Mouse (Mus musculus): Measurements from ENCODE around the gene Kcnmb4. TPM values are rescaled to one million over a fixed set of nuclear protein-coding genes. Genes with fewer than 3 reads are reported as not detected.
A peak's percentile ranks its signal among the peaks of the same experiment; 100 is the strongest.

Kcnmb4 gene
- total RNA-seq (2012; rRNA removed) (1.1 TPM in 2 replicates), total RNA-seq (2014; rRNA removed) (1.0 and 1.8 TPM in 2 replicates), polyA plus RNA-seq (2012; ENCODE audit: insufficient read length, low read depth) (0.80 and 1.2 TPM in 2 replicates)

DNA sequence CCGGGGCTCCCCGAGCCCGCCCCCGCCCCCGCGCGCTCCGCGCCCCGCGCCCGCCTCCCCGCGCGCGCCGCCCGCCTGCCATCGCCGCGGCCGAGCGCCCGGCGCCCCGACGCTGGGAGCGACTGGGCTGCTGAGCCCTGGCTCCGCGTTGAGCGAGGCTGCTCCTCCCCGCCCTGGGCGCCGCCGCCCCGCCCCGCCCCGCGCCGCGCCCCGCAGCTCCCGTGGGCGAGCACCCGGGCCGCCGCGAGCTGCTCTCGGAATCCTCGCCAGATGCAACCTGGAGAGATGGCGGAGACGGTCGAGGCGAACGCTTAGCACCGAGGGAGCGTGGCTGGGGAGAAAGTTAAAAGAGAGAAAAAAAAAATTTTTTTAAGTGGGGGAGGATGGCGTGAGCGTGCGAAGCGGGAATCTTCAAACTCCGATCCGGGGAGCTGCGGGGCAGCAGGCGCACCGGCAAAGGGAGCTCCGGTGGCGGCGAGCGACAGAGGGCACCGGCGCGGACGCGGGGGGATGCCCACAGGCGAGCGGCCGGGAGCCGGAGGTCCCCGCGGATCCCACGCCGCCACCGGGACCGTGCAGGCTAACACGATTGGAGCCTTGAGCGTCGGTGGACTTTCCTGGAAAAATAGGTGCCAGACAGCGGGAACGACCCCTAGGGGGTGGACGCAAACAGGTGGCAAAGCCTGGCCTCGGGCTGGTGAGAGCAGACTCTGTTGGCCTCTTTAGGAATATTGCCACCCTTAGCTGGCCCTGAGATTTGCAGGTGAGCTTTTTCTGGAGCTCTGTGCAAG lies at the start of gene Kcnmb4:
Kcnmb4 (minus strand) TSS at position 120 of the 791 bp plus-strand sequence.
- peaks cover 5 to 34% of the 10 kb centered on the region in 2 experiments; a peak in 3 of 4 replicates for H3K4me1 ChIP-seq (ENCODE audit: control insufficient read depth in 1 of 2, insufficient read depth in 2 of 2)
- H3K9me3 ChIP-seq (replicated peaks; ENCODE audit: low read length), result peaks cover 6% of the 10 kb centered on the region
- TF ChIP-seq E2F4 (IDR thresholded peaks at IDR 0.05; ENCODE audit: insufficient replicate concordance, low read depth, low read length) (no peak), HCFC1 (IDR thresholded peaks at IDR 0.05; ENCODE audit: low read depth, low read length) (no peak), CTCF (conservative IDR thresholded peaks at IDR 0.05 in 1 of 2, IDR thresholded peaks at IDR 0.05 in 1 of 2; ENCODE audit: low read depth in 2 of 2, low read length in 2 of 2) (peak in 1 of 2 experiments; percentile 28; a peak in 2 of 4 replicates), ZNF384 (IDR thresholded peaks at IDR 0.05; ENCODE audit: low read depth, low read length) (0 out of 2 replicates have a peak, but pooled peaks have one; percentile 27)
- no peaks in the 10 kb centered on the region for H3K36me3 ChIP-seq (replicated peaks in 1 of 2; ENCODE audit: control insufficient read depth in 1 of 2, insufficient read depth in 1 of 2, low read length in 1 of 2)
- peak within 1 kb of the TSS; percentile 82 for H3K4me2 ChIP-seq (ENCODE audit: insufficient read depth, low read depth, poor library complexity, severe bottlenecking)
- H3K27ac ChIP-seq (ENCODE audit: insufficient read depth, low read depth), result no peak within 1 kb of the TSS
- in situ Hi-C loops (cut with MboI; ENCODE audit: low pct_ligation_motif_present, low pct_unique_long_range_greater_than_20kb, low sequenced_read_pairs) (loop anchor here (25.0 kb wide), 2 partner anchors 137 to 363 kb away; no protein-coding TSS in a partner anchor), dilution Hi-C loops (cut with MboI; ENCODE audit: extremely low pct_ligation_motif_present, extremely low pct_unique_long_range_greater_than_20kb, low sequenced_read_pairs) (no loop called here)
- peak within 1 kb of the TSS; percentile 68 for H3K9ac ChIP-seq (ENCODE audit: insufficient read depth, low read depth)
- H3K27me3 ChIP-seq (replicated peaks), result peaks cover 11% of the 10 kb centered on the region
- peak within 1 kb of the TSS; percentile 57 to 68 (median 65) for H3K4me3 ChIP-seq (replicated peaks in 1 of 3; ENCODE audit: low read depth in 2 of 3, low read length in 2 of 3, poor library complexity in 1 of 3)
- DNase-seq (ENCODE audit: extremely low read depth), result no peak
- H3K79me2 ChIP-seq (replicated peaks; ENCODE audit: control insufficient read depth, extremely low read depth, insufficient read depth, poor library complexity, severe bottlenecking), result no peaks in the 10 kb centered on the region

DNA sequence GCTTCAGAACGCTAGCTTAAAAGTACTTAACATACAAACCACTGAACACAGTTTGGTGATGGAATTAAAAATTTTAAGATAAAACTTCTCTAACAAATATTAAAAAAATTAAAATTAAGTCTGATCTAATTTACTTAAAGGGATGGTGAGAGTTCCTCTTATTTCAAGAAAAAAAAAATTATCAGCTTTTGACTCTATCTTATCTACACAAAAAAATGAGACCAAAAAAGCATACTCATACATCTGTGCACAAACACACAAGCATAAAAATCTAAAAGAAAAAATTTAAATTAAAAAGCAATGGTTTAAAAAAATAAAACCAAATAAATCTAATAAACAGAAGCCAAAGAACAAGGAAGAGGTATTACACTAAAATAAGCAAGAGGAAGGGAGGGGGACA lies 45.9 kb upstream of the Kcnmb4 start:
- no peak overlapping the region for H3K4me3 ChIP-seq (replicated peaks in 1 of 3; ENCODE audit: low read depth in 2 of 3, low read length in 2 of 3, poor library complexity in 1 of 3)
- no peak overlapping the region for H3K4me2 ChIP-seq (ENCODE audit: insufficient read depth, low read depth, poor library complexity, severe bottlenecking)
- peaks cover 0 to 22% of the 10 kb centered on the region in 2 experiments for H3K36me3 ChIP-seq (replicated peaks in 1 of 2; ENCODE audit: control insufficient read depth in 1 of 2, insufficient read depth in 1 of 2, low read length in 1 of 2)
- dilution Hi-C loops (cut with MboI; ENCODE audit: extremely low pct_ligation_motif_present, extremely low pct_unique_long_range_greater_than_20kb, low sequenced_read_pairs) (no loop called here), in situ Hi-C loops (cut with MboI; ENCODE audit: low pct_ligation_motif_present, low pct_unique_long_range_greater_than_20kb, low sequenced_read_pairs) (no loop called here)
- no peaks in the 10 kb centered on the region for H3K9me3 ChIP-seq (replicated peaks; ENCODE audit: low read length)
- no peak for DNase-seq (ENCODE audit: extremely low read depth)
- no peaks in the 10 kb centered on the region; the same call in none of the 2 replicates for H3K79me2 ChIP-seq (replicated peaks; ENCODE audit: control insufficient read depth, extremely low read depth, insufficient read depth, poor library complexity, severe bottlenecking)
- TF ChIP-seq RCOR1 (conservative IDR thresholded peaks at IDR 0.05; ENCODE audit: low read depth, low read length) (no peak), GABPA (IDR thresholded peaks at IDR 0.05; ENCODE audit: insufficient replicate concordance, low read depth, low read length) (no peak), SIN3A (IDR thresholded peaks at IDR 0.05; ENCODE audit: low read length) (no peak)
- H3K27ac ChIP-seq (ENCODE audit: insufficient read depth, low read depth), result no peak overlapping the region
- peaks cover 0 to 3% of the 10 kb centered on the region in 2 experiments; a peak in 1 of 4 replicates for H3K4me1 ChIP-seq (ENCODE audit: control insufficient read depth in 1 of 2, insufficient read depth in 2 of 2)
- no peaks in the 10 kb centered on the region for H3K27me3 ChIP-seq (replicated peaks)
- no peak overlapping the region for H3K9ac ChIP-seq (ENCODE audit: insufficient read depth, low read depth)

DNA sequence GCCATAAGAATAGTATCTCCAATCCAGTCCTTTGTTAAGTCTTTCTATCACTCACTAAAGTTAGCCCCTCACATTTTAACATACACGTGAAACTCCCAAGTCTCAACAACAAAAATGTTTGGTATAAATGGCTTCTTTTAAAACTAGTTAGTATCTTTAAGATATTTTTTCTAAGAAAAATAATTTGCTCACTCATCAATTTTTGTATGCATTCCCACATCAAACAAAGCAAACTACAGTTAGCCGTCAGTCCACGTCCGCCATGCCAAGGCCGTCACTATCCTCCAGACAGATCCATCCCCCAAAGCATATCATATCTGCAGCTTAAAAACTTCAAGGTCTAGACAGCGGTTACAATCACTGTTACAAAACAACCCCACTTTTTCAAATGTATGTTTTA lies 41.9 kb upstream of the Kcnmb4 start:
- dilution Hi-C loops (cut with MboI; ENCODE audit: extremely low pct_ligation_motif_present, extremely low pct_unique_long_range_greater_than_20kb, low sequenced_read_pairs), result no loop called here
- in situ Hi-C loops (cut with MboI; ENCODE audit: low pct_ligation_motif_present, low pct_unique_long_range_greater_than_20kb, low sequenced_read_pairs), result no loop called here
- H3K9me3 ChIP-seq (replicated peaks; ENCODE audit: low read length), result no peaks in the 10 kb centered on the region

More for the DNA sequence above, 41.9 kb upstream of the Kcnmb4 start:
- peaks cover 2% of the 10 kb centered on the region; the same call in 1 of the 2 replicates for H3K79me2 ChIP-seq (replicated peaks; ENCODE audit: control insufficient read depth, extremely low read depth, insufficient read depth, poor library complexity, severe bottlenecking)
- TF ChIP-seq NELFE (IDR thresholded peaks at IDR 0.05; ENCODE audit: low read depth, low read length), result no peak
- TF ChIP-seq IRF4 (IDR thresholded peaks at IDR 0.05; ENCODE audit: low read depth, low read length), result no peak
- peak; percentile 62; the same call in 1 of the 2 replicates for TF ChIP-seq MAFK (IDR thresholded peaks at IDR 0.05; ENCODE audit: insufficient replicate concordance, low read length)
- no peak overlapping the region for H3K9ac ChIP-seq (ENCODE audit: insufficient read depth, low read depth)
- H3K27ac ChIP-seq (ENCODE audit: insufficient read depth, low read depth), result no peak overlapping the region
- H3K4me3 ChIP-seq (replicated peaks in 1 of 3; ENCODE audit: low read depth in 2 of 3, low read length in 2 of 3, poor library complexity in 1 of 3), result no peak overlapping the region
- H3K4me2 ChIP-seq (ENCODE audit: insufficient read depth, low read depth, poor library complexity, severe bottlenecking), result no peak overlapping the region
- peaks cover 0 to 31% of the 10 kb centered on the region in 2 experiments for H3K36me3 ChIP-seq (replicated peaks in 1 of 2; ENCODE audit: control insufficient read depth in 1 of 2, insufficient read depth in 1 of 2, low read length in 1 of 2)
- H3K4me1 ChIP-seq (ENCODE audit: control insufficient read depth in 1 of 2, insufficient read depth in 2 of 2), result peaks cover 0 to 39% of the 10 kb centered on the region in 2 experiments; a peak in 2 of 4 replicates
- no peaks in the 10 kb centered on the region for H3K27me3 ChIP-seq (replicated peaks)
- no peak for DNase-seq (ENCODE audit: extremely low read depth)

Measured in CH12.LX (cell line).